Mouse (Mus musculus) erythroid progenitor cell, adult 5-6 weeks (primary cell): ENCODE data around the gene Rnase10. TPM values are rescaled to one million over a fixed set of nuclear protein-coding genes. Genes with fewer than 3 reads are reported as not detected.
"Not testable (repeated sequence)": the region's sequence is repeated elsewhere in the genome, so short reads cannot be mapped to it uniquely, and the experiment has no call there.

Experiments used
- ATAC-seq: replicated peaks from 2 replicates; pipeline ENCODE4 v1.8.0; 2016; ENCODE audit warnings: moderate number of reproducible peaks, mild to moderate bottlenecking, moderate TSS enrichment, inconsistent platforms; ENCODE audit not compliant: poor library complexity, low FRiP score, severe bottlenecking
- total RNA-seq, 2 experiments: library from RNA; stranded (forward) in 1 of 2; stranded (reverse) in 1 of 2; fragments of 150-400 nt in 1 of 2; fragments of 186-747, 209-891 nt in 1 of 2; gene quantifications; 2 replicates each; pipeline versions ENCODE4 v1.2.3 to v1.2.4; 2015 to 2017; ENCODE audit warnings: low replicate concordance in 2 of 2

The Rnase10 gene
- total RNA-seq, 2 experiments from 2014 or later: not detected

DNA sequence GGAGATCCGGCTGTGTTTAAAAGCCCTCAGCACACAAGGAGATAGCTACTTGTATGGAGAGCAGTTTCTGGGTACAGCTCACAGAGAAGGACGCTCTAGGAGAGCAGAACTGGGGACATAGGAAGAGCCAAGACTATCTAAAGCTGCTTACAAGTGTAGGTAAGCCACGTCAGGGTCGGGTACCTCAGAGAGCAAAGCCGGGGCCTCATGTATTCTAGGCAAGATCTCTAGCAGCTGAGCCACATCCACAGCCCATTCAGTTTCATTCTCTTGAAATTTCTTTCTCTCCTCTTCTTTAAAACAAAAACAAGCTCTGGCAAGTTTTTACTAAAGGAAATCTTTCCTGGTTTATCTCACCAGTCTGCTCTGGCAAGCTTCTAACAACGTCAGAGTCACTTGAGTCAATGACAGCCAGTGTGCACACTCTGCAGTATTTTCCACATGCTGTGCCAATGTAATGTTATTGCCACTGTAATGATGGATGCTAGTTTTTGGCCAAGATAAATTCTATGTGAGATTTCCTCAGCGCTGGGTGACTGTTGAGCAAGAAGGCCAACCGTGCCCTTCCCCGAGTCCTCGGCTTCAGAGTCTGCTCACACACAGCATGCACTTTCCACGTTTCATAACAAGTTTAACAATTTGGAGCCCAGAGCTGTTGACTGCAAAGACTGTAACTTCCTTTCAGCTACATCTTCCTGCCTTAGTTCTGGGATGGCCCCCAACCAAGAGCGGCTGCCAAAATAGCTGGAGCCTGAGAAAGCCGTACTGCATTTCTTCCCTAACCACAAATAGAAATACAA lies 563 bp downstream of the Rnase10 start:
- ATAC-seq: no peak

DNA sequence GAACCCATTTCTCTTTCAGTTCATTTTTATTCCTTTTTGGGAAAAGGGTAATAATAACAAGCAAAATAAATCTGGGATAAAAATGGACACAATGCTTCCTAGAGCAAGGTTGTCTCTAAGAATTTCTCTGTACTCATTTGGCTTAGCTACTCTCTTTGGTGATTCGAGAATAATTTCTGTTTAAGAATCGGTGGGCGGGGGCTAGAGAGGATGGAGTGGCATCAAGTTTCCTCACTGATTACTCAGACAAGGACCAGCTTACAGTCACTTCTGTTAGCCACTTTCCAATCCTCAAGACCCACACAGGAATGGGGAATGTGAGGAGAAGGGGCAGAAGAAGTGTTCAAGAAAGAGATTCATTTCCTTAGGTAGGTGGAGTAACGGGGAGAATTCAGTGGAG lies 1.2 kb downstream of the Rnase10 start:
- ATAC-seq: no peak

DNA sequence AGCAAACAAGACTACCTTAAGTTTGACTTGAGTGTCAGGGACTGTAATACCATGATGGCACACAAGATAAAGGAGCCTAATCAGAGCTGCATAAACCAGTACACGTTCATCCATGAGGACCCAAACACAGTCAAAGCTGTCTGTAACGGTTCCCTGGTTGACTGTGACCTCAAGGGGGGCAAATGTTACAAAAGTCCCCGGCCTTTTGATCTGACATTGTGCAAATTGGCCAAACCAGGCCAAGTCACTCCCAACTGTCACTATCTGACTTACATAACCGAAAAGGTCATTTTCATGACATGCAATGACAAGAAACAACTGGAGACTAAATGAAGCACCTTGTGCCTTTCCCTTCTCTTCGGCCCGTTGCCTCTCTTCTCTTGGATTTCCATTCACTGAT lies 2.0 kb downstream of the Rnase10 start:
- no peak for ATAC-seq

DNA sequence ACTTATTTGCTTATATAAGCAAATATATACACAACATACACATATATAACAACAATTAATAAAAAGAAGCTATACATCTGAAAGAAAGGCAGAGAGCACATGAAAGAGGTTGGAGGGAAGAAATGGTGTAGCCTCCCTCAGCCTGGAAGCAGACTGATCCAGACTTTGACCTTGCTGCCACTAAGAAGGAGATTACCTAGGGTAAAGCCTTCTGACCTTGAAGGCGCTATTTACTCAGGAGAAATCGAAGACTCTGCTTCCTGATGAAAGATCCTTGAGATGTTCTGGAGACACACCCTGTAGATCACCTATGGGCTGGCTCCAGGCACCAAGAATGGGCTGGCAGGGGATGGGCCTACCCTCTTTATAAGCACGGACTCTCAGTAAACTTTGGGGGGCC lies 7.2 kb downstream of the Rnase10 start:
- ATAC-seq: not testable (repeated sequence)

DNA sequence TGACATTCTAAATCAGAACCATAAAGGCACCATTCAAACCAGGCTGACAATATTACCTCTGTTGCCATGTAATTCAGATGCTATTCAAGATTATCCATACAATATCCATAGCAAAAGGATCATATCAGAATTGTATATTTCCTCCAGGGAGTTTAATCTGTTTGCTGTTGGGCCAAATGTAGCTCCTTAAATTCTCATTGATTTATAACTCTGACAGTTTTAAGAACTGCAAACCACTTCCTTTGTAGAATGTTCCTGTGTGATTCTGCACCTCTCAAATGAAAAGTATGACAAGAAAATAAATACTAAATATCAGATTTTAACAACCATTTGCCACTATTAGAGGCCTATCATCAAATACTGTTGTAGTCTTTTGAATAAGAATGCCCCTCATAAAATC lies 8.2 kb downstream of the Rnase10 start:
- ATAC-seq: no peak

DNA sequence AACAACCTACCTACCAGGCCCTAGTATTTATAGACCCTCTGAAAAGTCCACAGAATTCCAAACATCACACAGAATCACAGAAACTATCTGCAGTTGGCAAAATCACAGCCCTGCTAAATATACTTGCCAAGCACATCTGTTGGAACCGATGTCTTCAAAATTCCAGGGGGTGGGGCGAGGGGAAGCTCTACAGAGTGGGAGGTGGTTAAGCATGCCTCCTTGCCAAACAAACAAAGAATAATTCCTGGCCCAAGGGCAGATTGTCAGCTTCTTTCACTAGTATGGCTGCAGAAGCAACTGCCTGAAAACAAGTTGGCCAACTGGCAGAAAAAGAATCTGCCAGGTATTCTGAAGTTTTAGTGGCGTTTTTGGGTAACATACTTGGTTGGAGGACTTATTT lies 9.7 kb downstream of the Rnase10 start:
- no peak for ATAC-seq

DNA sequence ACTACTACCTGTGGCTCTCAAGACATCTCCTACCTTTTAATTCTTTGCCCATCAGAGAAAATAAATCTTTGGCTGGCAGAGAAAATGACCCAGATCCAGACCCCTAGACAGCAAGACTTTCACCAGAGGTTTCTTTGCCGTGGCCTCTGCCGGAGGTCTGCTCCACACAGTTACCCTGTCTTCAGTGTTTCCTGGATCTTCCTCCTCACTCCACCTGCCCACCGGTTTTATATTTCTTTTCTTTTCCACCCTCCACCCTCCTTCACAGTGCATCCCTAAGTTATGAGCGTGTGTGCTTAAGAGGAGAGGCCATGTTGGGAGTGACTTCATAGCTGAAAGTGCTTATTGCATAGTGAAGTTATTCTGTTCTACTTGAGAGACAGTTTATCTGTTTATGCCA lies 15.9 kb downstream of the Rnase10 start:
- no peak for ATAC-seq

DNA sequence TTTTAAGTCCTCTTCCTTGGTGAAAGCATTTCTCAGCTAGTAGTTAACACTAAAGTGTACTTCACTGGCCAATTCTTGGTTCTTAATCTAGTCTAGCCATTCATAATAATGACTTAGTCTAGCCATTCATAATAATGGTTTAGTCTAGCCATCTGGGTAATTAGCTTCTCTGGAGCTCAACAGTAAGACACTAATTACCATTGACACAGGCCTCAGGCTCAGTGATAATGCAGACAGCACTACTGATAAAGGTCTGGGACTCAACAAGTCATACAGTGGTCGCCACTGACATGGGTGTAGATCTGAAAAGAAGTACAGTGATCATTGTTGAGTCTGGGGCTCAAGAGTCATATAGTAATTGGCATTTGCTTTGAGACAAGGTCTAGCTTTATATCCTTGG lies 17.3 kb downstream of the Rnase10 start:
- ATAC-seq: no peak

DNA sequence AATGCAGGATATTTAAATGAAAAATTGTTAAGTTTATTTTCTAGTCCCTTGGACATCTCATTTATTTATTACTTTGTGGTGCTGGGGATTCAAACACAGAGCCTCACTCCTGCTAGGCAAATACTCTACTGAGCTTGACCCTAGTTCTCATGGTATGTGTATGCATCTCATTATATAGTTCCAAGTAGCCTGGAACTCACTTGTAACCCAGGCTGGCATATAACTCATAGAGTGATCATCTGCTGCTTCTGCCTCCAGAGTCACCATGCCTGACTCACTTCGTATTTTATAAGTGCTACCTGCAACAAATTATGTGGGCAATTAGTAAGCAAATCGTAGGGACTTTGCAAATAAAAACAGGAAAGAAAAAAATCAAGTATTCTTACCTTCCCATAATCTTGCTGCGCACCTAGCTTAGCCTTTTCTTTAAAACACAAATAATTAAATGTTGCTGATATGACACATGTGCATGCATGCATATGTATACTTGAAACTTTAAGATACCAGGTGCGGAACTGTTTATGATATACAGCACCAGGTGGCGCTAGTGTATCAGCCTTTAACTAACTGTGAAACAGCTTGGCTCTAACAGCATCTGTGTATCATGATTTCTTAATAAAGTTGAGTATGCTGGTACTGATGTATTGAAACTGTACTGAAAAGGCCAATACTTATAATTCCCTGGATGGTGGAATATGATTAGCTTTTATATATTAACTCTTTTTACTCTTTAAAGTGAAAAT lies 19.0 kb downstream of the Rnase10 start:
- peak; percentile 88 for ATAC-seq

DNA sequence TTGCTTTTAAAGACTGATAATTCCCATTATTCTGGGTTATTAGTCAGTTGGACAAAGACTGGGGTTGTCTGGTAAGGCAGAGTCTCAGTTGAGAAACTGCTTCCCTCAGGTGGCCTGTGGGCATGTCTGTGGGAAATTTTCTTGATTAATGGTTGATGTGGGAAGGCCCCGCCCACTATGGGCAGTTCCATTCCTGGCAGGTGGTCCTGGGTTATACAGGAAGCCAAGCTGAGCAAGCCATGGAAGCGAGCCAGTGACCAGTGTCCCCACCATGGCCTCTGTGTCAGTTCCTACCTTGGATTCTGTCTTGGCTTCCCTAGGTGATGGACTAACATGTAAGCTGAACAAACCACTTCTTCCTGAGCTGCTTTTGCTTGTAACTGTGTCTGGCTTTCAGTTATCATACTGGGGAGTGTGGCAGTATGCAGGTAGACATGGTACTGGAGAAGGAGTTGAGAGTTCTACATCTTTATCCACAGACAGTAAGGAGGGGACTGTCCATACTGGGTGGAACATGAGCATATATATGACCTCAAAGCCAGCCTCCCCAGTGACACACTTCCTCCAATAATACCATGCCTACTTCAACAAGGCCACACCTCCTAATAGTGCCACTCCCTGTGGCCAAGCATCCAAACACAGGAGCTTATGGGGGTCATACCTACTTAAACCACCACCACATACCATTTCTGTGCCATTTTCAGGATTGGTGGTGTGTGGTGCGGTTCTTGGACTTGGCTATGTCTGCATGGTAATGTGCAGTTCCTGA lies 20.0 kb downstream of the Rnase10 start:
- no peak for ATAC-seq

DNA sequence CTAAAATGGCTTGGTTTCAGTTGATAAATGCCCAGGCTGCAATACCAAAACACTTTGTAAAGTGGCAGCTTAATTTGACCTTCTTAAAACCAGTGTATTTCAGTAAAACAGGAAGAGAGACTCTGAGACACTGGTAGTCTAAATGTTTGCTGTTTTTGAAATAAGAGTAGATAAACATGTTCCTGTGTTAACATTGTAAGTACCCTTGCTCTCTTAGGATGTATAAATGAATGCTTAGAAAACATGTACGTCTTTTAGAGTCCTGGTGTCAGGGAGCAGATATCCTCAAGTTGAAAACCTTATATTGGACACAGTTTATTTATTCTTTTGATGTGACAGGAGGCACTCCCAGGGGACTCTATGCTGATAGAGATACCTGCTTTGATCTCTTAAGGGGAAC lies 27.7 kb downstream of the Rnase10 start:
- ATAC-seq: no peak

DNA sequence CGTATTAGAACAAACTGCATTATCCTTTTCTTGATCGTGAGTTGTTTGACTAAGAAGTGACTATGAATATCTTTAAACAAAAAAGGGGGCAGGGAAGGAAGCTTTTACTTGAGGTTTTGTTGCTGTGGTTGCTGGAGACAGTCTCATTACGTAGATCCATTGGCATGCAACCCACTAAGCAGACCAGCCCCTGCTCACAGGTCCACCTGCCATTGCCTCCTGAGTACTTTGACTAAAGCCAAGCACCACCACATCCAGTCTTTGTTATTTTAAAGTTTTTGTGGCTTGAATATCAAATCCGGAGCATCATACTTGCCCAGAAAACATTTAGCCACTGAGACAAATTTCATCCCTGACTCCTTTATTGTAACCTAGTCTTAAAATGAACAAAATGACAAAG lies 28.7 kb downstream of the Rnase10 start:
- no peak for ATAC-seq

DNA sequence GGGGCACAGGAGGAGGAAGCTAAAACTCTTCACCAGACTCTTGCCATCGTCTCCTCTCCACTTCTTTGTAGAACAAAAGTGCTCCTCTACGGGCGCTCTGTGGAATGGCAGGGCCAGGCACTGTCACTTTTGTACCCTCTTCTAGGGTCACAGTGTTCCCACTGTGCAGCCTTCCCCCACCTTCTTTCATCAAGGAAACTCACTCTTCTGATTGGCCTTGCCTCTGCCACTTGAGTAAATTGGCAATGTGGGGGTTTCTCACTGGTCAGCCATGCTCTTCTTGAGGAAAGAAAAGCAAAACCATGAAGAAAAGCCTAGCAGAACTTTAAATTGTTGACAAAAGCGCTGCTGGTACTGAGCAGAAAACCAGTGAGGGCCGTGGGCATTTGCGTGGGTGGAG lies 34.2 kb downstream of the Rnase10 start, which contains the start of gene Rnase9:
Gene Rnase9 (minus strand): TSS at position 101 of the 400 bp plus-strand sequence.
- ATAC-seq: no peak

DNA sequence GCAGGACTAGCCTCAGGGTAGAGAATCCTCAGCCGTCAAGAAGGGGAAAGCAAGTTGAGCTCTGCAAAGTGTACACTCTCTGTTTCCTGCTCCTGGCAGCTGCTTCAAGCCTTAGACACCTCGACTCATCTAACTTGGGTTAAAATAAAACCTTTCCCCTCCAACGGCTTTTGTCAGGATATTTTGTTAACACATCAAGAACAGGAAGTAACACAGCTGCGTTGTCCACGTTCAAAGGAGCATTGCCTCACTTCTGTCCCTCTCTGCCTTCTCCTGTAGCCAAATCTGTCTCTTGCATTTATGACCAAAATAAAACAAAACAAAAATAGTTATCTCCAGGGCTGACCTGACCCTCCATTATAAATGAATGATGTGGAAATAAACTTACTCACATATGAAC lies 40.3 kb downstream of the Rnase10 start:
- ATAC-seq: no peak

DNA sequence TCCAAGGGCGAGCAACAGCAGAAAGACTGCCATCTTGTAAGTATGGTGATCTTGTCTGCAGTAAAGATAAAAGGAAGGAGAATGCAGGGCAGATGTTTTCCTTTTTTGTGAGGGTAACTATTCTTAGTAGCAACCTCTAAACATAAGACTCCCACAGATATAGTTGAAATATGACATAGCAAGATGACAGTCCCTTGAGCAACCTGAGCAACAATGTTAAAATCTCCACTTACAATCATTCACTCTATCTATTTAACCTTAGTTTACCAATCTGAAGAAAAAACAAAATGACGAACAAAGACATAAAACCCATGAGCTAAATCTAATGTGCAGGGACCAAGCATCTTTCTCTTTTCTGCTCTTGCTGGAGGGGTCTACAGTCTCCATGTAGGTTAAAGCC lies 42.5 kb downstream of the Rnase10 start, which contains the start of gene Rnase11:
Gene Rnase11 (minus strand): TSS at position 101 of the 400 bp plus-strand sequence.
- no peak for ATAC-seq

DNA sequence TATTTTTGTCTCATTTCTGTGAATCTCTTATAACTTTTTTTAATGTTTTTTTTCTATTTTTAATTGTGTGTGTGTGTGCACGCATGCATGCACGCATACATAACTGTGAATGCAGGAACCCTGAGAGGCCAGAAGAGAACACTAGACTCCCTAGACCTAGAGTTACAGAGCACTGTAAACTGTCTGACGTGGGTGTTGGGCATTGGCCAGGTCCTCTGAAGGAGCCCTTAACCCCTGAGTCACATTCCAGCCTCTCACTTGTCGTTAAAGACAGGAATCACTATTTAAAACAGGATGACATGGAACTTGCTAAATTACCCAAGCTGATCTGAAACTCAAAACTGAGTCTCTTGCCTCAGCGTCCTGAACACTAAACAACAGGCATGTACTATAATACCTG lies 44.4 kb downstream of the Rnase10 start:
- no peak for ATAC-seq

DNA sequence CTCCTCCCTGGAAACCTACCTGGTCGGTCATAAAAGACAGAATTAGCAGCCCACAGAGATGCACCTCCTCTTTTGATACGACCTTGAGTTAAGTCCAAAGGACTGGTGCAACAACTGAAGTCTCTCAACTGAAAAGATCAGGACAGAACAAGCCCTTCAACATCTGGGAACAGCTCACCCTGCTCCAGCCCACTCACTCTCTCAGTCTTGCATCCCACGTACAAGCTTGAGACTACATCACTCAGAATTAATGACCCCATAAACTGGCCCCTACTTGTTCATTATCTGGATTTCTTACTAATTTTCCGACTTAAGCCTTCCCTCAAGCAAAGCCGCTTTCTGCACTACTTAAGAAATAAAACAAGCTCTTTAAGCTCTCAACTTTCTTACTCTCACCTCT lies 45.6 kb downstream of the Rnase10 start:
- no peak for ATAC-seq

DNA sequence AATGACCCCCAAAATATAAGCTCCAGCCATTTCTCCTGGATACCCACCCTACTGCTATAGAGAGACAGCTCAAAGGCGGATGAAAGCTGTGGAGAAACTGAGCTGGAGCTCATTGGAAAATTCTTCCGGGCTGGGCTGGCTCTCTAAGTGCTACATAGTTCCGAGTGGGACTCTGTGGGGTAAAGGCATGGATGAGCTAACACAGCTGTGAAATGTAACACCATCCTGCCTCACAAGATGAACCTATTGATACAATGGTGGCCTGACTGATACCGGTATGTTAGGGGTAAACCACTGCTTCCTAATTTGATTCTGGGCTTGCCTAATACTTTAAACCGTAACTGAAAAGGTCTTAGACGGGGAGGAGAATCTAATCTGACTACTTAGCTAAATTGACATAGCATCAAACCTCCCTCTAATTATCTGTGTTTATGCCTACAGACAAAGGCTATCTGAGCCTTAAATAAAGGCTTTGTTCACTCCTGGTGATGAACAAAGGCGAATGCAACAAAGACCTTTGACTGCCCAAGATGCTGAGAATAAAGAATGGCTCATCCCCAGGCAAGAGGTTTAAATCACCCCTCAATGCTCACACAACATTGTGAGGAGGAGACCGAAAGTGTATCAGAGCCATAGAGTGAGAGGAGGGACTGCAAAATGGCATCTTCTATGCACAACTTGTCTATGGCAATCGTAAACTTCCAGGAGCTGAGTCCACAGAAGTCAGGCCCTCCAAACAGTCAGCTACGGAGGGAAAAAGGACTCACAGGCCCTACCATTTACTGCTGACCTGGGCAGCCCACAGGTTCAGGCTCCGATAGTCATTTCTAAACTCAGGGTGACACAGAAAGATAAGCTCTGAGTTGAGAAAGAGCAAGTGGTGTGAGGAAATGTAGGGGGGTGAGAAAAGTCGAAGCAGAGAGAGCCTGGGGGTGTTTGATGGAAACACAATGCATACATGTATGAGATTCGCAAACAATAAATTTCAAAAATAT lies 47.0 kb downstream of the Rnase10 start:
- no peak for ATAC-seq

DNA sequence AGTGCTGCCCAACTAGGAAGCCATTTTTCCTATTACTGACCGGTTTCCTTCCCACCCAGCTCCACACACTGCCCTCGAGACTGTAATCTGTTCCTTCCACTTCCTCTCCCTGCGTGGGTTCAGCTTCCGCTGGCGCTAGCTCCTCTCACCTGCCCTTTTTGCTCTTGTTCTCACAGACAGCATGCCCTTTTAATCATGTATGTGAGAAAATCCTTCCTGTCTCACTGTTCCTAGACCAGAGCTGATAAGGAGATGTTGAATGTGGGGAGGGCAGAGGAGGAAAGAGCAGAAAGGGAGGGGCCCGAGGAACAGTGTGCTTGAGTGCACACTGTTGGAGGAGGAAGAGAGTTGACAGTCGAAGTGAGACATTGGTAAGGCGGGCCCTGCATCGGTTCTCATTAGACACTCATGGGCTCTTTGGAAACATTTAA lies 49.9 kb downstream of the Rnase10 start, which contains the start of gene Rnase12:
Gene Rnase12 (minus strand): TSS at position 261 of the 431 bp plus-strand sequence.
- ATAC-seq: no peak
